In the genomic region with DNA sequence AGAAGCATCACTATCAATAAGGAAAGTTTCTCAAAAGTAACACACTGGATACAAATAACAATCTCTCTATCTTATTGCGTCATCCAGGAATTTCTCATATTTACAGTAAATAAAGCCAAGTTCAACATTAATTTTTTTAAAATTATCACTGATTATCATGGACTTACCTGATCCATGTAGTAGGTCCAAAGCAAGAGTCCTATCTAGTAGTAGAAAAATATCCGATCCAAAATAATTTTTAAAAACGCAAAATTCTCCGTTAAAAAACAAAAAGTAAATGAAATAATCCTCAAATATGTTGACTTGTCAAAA, we compare ENCODE assay signal across 9 mouse cellular contexts. TPM values are rescaled to one million over a fixed set of nuclear protein-coding genes. Genes with fewer than 3 reads are reported as not detected.
DNase-seq lines count a peak whose midpoint lies in the region; ATAC-seq and TF ChIP-seq lines count a peak whose summit lies in the region.
"Had no signal": no experiment of that assay in that cellular context is flagged by ENCODE, and none has a peak within 500 bp of the region (broad histone marks: within the 10 kb centered on the region; RNA-seq: fewer than 3 reads in every experiment).

No protein-coding gene starts in this region.

- H3K27ac ChIP-seq in kidney, embryonic 14.5 days (ENCODE audit: low read depth, low read length): peak overlapping the region; percentile 100
- H3K27ac ChIP-seq in bone marrow macrophage, adult 2 months (ENCODE audit: insufficient read depth, low read depth, low read length): peak overlapping the region; percentile 100
- peak overlapping the region; percentile 99 for H3K27ac ChIP-seq in hindbrain, embryonic 13.5 days
- H3K27ac ChIP-seq in midbrain, embryonic 13.5 days: peak overlapping the region; percentile 99

- peak overlapping the region; percentile 95 for H3K9ac ChIP-seq in kidney, embryonic 14.5 days (ENCODE audit: low read depth, low read length)
- peak overlapping the region; percentile 91 for H3K9ac ChIP-seq in hindbrain, embryonic 13.5 days
- peak overlapping the region; percentile 96 for H3K9ac ChIP-seq in midbrain, embryonic 13.5 days (replicated peaks)

- H3K4me1 ChIP-seq in kidney, embryonic 14.5 days (ENCODE audit: control insufficient read depth, insufficient read depth, low read length): peaks cover 9% of the 10 kb centered on the region; the same call in 1 of the 2 replicates
- peaks cover 9% of the 10 kb centered on the region; the same call in 1 of the 2 replicates for H3K4me1 ChIP-seq in bone marrow macrophage, adult 2 months (ENCODE audit: control insufficient read depth, insufficient read depth, low read length)
- peaks cover 19% of the 10 kb centered on the region for H3K4me1 ChIP-seq in hindbrain, embryonic 13.5 days (replicated peaks)
- peaks cover 22% of the 10 kb centered on the region for H3K4me1 ChIP-seq in midbrain, embryonic 13.5 days (replicated peaks)

- ATAC-seq in kidney, embryonic 14.5 days (ENCODE audit: low FRiP score, low TSS enrichment): no peak
- ATAC-seq in hindbrain, embryonic 13.5 days (ENCODE audit: low FRiP score): no peak
- ATAC-seq in midbrain, embryonic 13.5 days: no peak

- no peaks in the 10 kb centered on the region for H3K9me3 ChIP-seq in kidney, embryonic 14.5 days (ENCODE audit: control insufficient read depth, low read length)
- H3K9me3 ChIP-seq in hindbrain, embryonic 13.5 days: no peaks in the 10 kb centered on the region
- no peaks in the 10 kb centered on the region for H3K9me3 ChIP-seq in midbrain, embryonic 13.5 days

- DNase-seq in kidney, adult 9 months: no peak
- DNase-seq in left cerebral cortex, postnatal 25 days (ENCODE audit: low spot score in 2 of 2): no peak
- no peak for DNase-seq in spleen, postnatal 36 days (ENCODE audit: low spot score in 2 of 2)
- DNase-seq in layer of hippocampus, postnatal 25 days (ENCODE audit: extremely low spot score in 1 of 2, low spot score in 1 of 2): no peak

- TF ChIP-seq POLR2A in bone marrow macrophage, adult 2 months (IDR thresholded peaks at IDR 0.05; ENCODE audit: borderline replicate concordance, low read depth, low read length): no peak

- intact Hi-C loops in left cerebral cortex, postnatal 25 days (cut with DNase I): loop anchor here (1.0 kb wide), 1 partner anchor 16 kb away; no protein-coding TSS in a partner anchor

- TF ChIP-seq CTCF in bone marrow macrophage, adult 2 months (IDR thresholded peaks at IDR 0.05; ENCODE audit: low read depth, low read length): no peak

- H3K4me3 ChIP-seq in kidney, embryonic 14.5 days (ENCODE audit: low read length): peak overlapping the region; percentile 80
- peak overlapping the region; percentile 94 for H3K4me3 ChIP-seq in bone marrow macrophage, adult 2 months (ENCODE audit: insufficient read depth, low read length)
- peak overlapping the region; percentile 66 for H3K4me3 ChIP-seq in hindbrain, embryonic 13.5 days
- peak overlapping the region; percentile 74 for H3K4me3 ChIP-seq in midbrain, embryonic 13.5 days (replicated peaks)

- H3K27me3 ChIP-seq in kidney, embryonic 14.5 days (ENCODE audit: control insufficient read depth, insufficient read depth, low read length): no peaks in the 10 kb centered on the region
- H3K27me3 ChIP-seq in hindbrain, embryonic 13.5 days: no peaks in the 10 kb centered on the region
- H3K27me3 ChIP-seq in midbrain, embryonic 13.5 days: no peaks in the 10 kb centered on the region
- H3K27me3 ChIP-seq: Patski had no signal

- under 1% methylated on average over 4 of the region's 4 CpGs for WGBS in kidney, embryonic 14.5 days
- WGBS in hindbrain, embryonic 13.5 days: under 1% methylated on average over 4 of the region's 4 CpGs
- WGBS in midbrain, embryonic 13.5 days: under 1% methylated on average over 4 of the region's 4 CpGs

- H3K4me2 ChIP-seq in kidney, embryonic 14.5 days (replicated peaks; ENCODE audit: low read depth, low read length): peak overlapping the region; percentile 48
- H3K4me2 ChIP-seq in hindbrain, embryonic 13.5 days: peak overlapping the region; percentile 65
- peak overlapping the region; percentile 64 for H3K4me2 ChIP-seq in midbrain, embryonic 13.5 days (replicated peaks)

- peaks cover 14% of the 10 kb centered on the region for H3K36me3 ChIP-seq in kidney, embryonic 14.5 days (ENCODE audit: control insufficient read depth, insufficient read depth, low read length)
- H3K36me3 ChIP-seq in hindbrain, embryonic 13.5 days: peaks cover 5% of the 10 kb centered on the region; the same call in 1 of the 2 replicates
- peaks cover 4% of the 10 kb centered on the region for H3K36me3 ChIP-seq in midbrain, embryonic 13.5 days

RNA-seq across cellular contexts. Expression of gene Chd2, which starts 0.6 kb away (rescaled TPM):
- 43.7 and 70.9 TPM in 2 replicates for polyA plus RNA-seq in kidney, embryonic 14.5 days (2014; fragmentation: Nextera tagmentation; extraction: Ambion mirVana)
- polyA plus RNA-seq in bone marrow macrophage, adult 2 months (2012; ENCODE audit: insufficient read depth, insufficient read length, missing spikeins): 44.4 and 47.9 TPM in 2 replicates
- 44.7 and 53.5 TPM in 2 replicates for polyA plus RNA-seq in hindbrain, embryonic 13.5 days (2015; fragmentation: Nextera tagmentation; extraction: Ambion mirVana)
- 48.5 and 57.4 TPM in 2 replicates for polyA plus RNA-seq in midbrain, embryonic 13.5 days (2015; fragmentation: Nextera tagmentation; extraction: Ambion mirVana)
- total RNA-seq in left cerebral cortex, postnatal 25 days (2021): 10 to 100 TPM; 45.7 to 57.4 TPM
- 10 to 100 TPM; 44.2 to 53.1 TPM for total RNA-seq in layer of hippocampus, postnatal 25 days (2021)
